Mouse (Mus musculus) retina, postnatal 1 day (tissue): ENCODE measurements at regions not wholly inside any gene's neighbourhood (a gene's known extent, or its start where the extent isn't known, plus 50 kb on each side); places are given as distances from the start of the nearest gene placed in this dataset.

Experiments
- DNase-seq: peaks from one replicate; pipeline ENCODE4 v3.0.0-alpha.2; 2012

- no peak for DNase-seq
These were observed 1323.7 kb upstream of the Pcdh7 start for GRCm38 (mm10) chr5:56394021-56394420.

- no peak for DNase-seq
These were observed 1282.8 kb upstream of the Pcdh7 start for GRCm38 (mm10) chr5:56434958-56435357.

- DNase-seq: peak; percentile 1
These were observed 1277.3 kb upstream of the Pcdh7 start for GRCm38 (mm10) chr5:56440423-56440822.

GRCm38 (mm10) chr5:56487739-56488138 lies 1230.0 kb upstream of the Pcdh7 start:
- no peak for DNase-seq
